In genomic region chr17:37304213-37304612, GRCm38 (mm10) we compare ENCODE assay signal across 22 mouse cellular contexts. TPM values are rescaled to one million over a fixed set of nuclear protein-coding genes. Genes with fewer than 3 reads are reported as not detected.
"Had no signal": no experiment of that assay in that cellular context is flagged by ENCODE, and none has a peak within 500 bp of the region (broad histone marks: within the 10 kb centered on the region; RNA-seq: fewer than 3 reads in every experiment).

Olfr101 (minus strand) TSS chr17:37304313.

- DNase-seq: cerebellum, adult 8-10 months; cerebellum, adult 9-10 months; cerebellum, adult 9-11 months; cerebellum, postnatal 10 days; cerebellum, postnatal 14 days; cerebellum, postnatal 25 days; cerebellum, postnatal 36 days; embryo, embryonic 11 days; forebrain, postnatal 0 days; gastrocnemius, adult 2 months; gastrocnemius, postnatal 10 days; gastrocnemius, postnatal 14 days; gastrocnemius, postnatal 25 days; gastrocnemius, postnatal 36 days; heart, adult 18-20 months; heart, adult 2 months had no signal

RNA-seq across cellular contexts. Expression of gene Olfr101, which starts in this region (rescaled TPM):
- total RNA-seq: common myeloid progenitor, adult 5-6 weeks; forebrain, postnatal 0 days; gastrocnemius, adult 18-20 months; gastrocnemius, adult 2 months; gastrocnemius, adult 8-10 months; gastrocnemius, postnatal 10 days; gastrocnemius, postnatal 14 days; gastrocnemius, postnatal 25 days; gastrocnemius, postnatal 36 days; gastrocnemius, postnatal 4 days; granulocyte monocyte progenitor cell, adult 5-6 weeks; heart, adult 18-20 months; heart, adult 2 months; heart, adult 8-10 months had no signal
